Mouse (Mus musculus) hindbrain, embryonic 16.5 days (tissue): ENCODE measurements around the gene Usp49. TPM values are rescaled to one million over a fixed set of nuclear protein-coding genes. Genes with fewer than 3 reads are reported as not detected.
"Not testable (repeated sequence)": the region's sequence is repeated elsewhere in the genome, so short reads cannot be mapped to it uniquely, and the experiment has no call there.

Source experiments
- ATAC-seq: fragments of 200-750 bp; cut with Nextera tagmentation; 2 replicates; pipeline ENCODE4 v1.8.0; 2017; ENCODE audit warnings: moderate TSS enrichment, moderate library complexity
- H3K27ac ChIP-seq: fragments of 300-500 bp; sonication (generic); 2 replicates; pipeline ENCODE4 v1.5.1; 2014; ENCODE audit warnings: low read depth, mild to moderate bottlenecking, control low read depth, low read length, moderate library complexity
- H3K27me3 ChIP-seq: fragments of 300-500 bp; sonication (generic); replicated peaks from 2 replicates; pipeline ENCODE4 v1.6.1; 2014; ENCODE audit warnings: low read length; ENCODE audit not compliant: control insufficient read depth, insufficient read depth
- H3K36me3 ChIP-seq: fragments of 300-500 bp; sonication (generic); 2 replicates; pipeline ENCODE4 v1.6.1; 2014; ENCODE audit warnings: mild to moderate bottlenecking, low read length, moderate library complexity, mixed read lengths; ENCODE audit not compliant: control insufficient read depth, insufficient read depth
- H3K4me1 ChIP-seq: fragments of 300-500 bp; sonication (generic); 2 replicates; pipeline ENCODE4 v1.6.1; 2014; ENCODE audit warnings: low read depth, low read length; ENCODE audit not compliant: control insufficient read depth, insufficient read depth
- H3K4me2 ChIP-seq: fragments of 300-500 bp; sonication (generic); 2 replicates; pipeline ENCODE4 v1.6.1; 2014; ENCODE audit warnings: mild to moderate bottlenecking, low read length, control low read depth, moderate library complexity
- H3K4me3 ChIP-seq: fragments of 300-500 bp; sonication (generic); 2 replicates; pipeline ENCODE4 v1.5.1; 2014; ENCODE audit warnings: mild to moderate bottlenecking, low read length, control low read depth, moderate library complexity
- H3K9ac ChIP-seq: fragments of 300-500 bp; sonication (generic); 2 replicates; pipeline ENCODE4 v1.6.1; 2014; ENCODE audit warnings: low read depth, mild to moderate bottlenecking, control low read depth, low read length, moderate library complexity
- H3K9me3 ChIP-seq: fragments of 300-500 bp; sonication (generic); 2 replicates; pipeline ENCODE4 v1.6.1; 2014; ENCODE audit warnings: mild to moderate bottlenecking, low read length, moderate library complexity; ENCODE audit not compliant: control insufficient read depth
- WGBS: fragments of 180-500 bp; shearing (Covaris S2); extraction: QIAGEN DNeasy Blood & Tissue Kit; methylation state at CpG from one replicate; pipeline ENCODE4 v1.1.7; 2014; 5-methylcytosine and 5-hydroxymethylcytosine counted together
- polyA plus RNA-seq: library from polyadenylated mRNA; unstranded; fragments of >200 nt; fragmentation: Nextera tagmentation; extraction: Ambion mirVana; gene quantifications from 2 replicates; pipeline ENCODE4 v1.2.1, GENCODE M21; 2015

Usp49 gene
- polyA plus RNA-seq, 1 experiment from 2014 or later = 5.2 TPM

GRCm38 (mm10) chr17:47616652-47617051 is 13.8 kb upstream of the Usp49 start:
- Histone ChIP-seq H3K36me3 (peaks cover 12% of the 10 kb centered on the region), H3K27ac (no peak overlapping the region), H3K9ac (no peak overlapping the region), H3K27me3 (no peaks in the 10 kb centered on the region), H3K4me3 (no peak overlapping the region), H3K4me2 (no peak overlapping the region), H3K9me3 (no peaks in the 10 kb centered on the region), H3K4me1 (peaks cover 12% of the 10 kb centered on the region)
- 90% methylated on average over 4 of the region's 4 CpGs for WGBS
- ATAC-seq = no peak

GRCm38 (mm10) chr17:47617605-47618307 is 12.7 kb upstream of the Usp49 start:
- Histone ChIP-seq H3K27me3 (no peaks in the 10 kb centered on the region), H3K4me3 (no peak overlapping the region), H3K27ac (no peak overlapping the region), H3K4me2 (no peak overlapping the region), H3K4me1 (peaks cover 3% of the 10 kb centered on the region), H3K9ac (no peak overlapping the region), H3K9me3 (no peaks in the 10 kb centered on the region), H3K36me3 (peaks cover 19% of the 10 kb centered on the region)
- no peak for ATAC-seq
- WGBS = 94% methylated on average over 9 of the region's 9 CpGs

GRCm38 (mm10) chr17:47618556-47619311 is 11.8 kb upstream of the Usp49 start:
- peaks cover 29% of the 10 kb centered on the region for H3K36me3 ChIP-seq

GRCm38 (mm10) chr17:47622912-47623554 is 7.5 kb upstream of the Usp49 start:
- H3K36me3 ChIP-seq = peaks cover 30% of the 10 kb centered on the region
- WGBS = 92% methylated on average over 14 of the region's 14 CpGs
- H3K4me3 ChIP-seq = no peak overlapping the region
- H3K27me3 ChIP-seq = no peaks in the 10 kb centered on the region
- no peak overlapping the region for H3K27ac ChIP-seq
- no peaks in the 10 kb centered on the region for H3K9me3 ChIP-seq
- H3K4me1 ChIP-seq = no peaks in the 10 kb centered on the region
- no peak for ATAC-seq
- no peak overlapping the region for H3K9ac ChIP-seq
- H3K4me2 ChIP-seq = no peak overlapping the region

More at GRCm38 (mm10) chr17:47618556-47619311, 11.8 kb upstream of the Usp49 start:
- no peak for ATAC-seq
- Histone ChIP-seq H3K27me3 (no peaks in the 10 kb centered on the region), H3K9ac (no peak overlapping the region), H3K4me2 (no peak overlapping the region), H3K4me3 (no peak overlapping the region), H3K27ac (no peak overlapping the region), H3K9me3 (no peaks in the 10 kb centered on the region), H3K4me1 (no peaks in the 10 kb centered on the region)
- 85% methylated on average over 13 of the region's 13 CpGs for WGBS

GRCm38 (mm10) chr17:47624572-47624971 is 5.9 kb upstream of the Usp49 start:
- peaks cover 27% of the 10 kb centered on the region for H3K36me3 ChIP-seq
- H3K27me3 ChIP-seq, H3K27ac ChIP-seq, H3K4me1 ChIP-seq, H3K4me3 ChIP-seq, H3K4me2 ChIP-seq, H3K9ac ChIP-seq, H3K9me3 ChIP-seq, ATAC-seq: not testable (repeated sequence)
- WGBS = 99% methylated on average over 5 of the region's 5 CpGs

- H3K36me3 ChIP-seq = peaks cover 24% of the 10 kb centered on the region
Observed at GRCm38 (mm10) chr17:47625088-47625487, 5.4 kb upstream of the Usp49 start.

GRCm38 (mm10) chr17:47626031-47626430 is 4.5 kb upstream of the Usp49 start:
- Histone ChIP-seq H3K9me3 (no peaks in the 10 kb centered on the region), H3K4me1 (peaks cover 11% of the 10 kb centered on the region), H3K9ac (no peak overlapping the region), H3K4me3 (no peak overlapping the region), H3K27ac (no peak overlapping the region), H3K4me2 (no peak overlapping the region), H3K36me3 (peaks cover 24% of the 10 kb centered on the region), H3K27me3 (no peaks in the 10 kb centered on the region)
- 90% methylated on average over 5 of the region's 5 CpGs for WGBS
- ATAC-seq = no peak

More at GRCm38 (mm10) chr17:47625088-47625487, 5.4 kb upstream of the Usp49 start:
- no peak overlapping the region for H3K4me3 ChIP-seq
- WGBS = 94% methylated on average over 2 of the region's 2 CpGs
- no peak overlapping the region for H3K9ac ChIP-seq
- H3K4me1 ChIP-seq = peaks cover 7% of the 10 kb centered on the region
- no peaks in the 10 kb centered on the region for H3K27me3 ChIP-seq
- no peak for ATAC-seq
- H3K9me3 ChIP-seq = no peaks in the 10 kb centered on the region
- no peak overlapping the region for H3K27ac ChIP-seq
- H3K4me2 ChIP-seq = no peak overlapping the region

GRCm38 (mm10) chr17:47627791-47628190 is 2.7 kb upstream of the Usp49 start:
- H3K36me3 ChIP-seq = peaks cover 17% of the 10 kb centered on the region
- WGBS = 82% methylated on average over 2 of the region's 2 CpGs
- no peak overlapping the region for H3K4me3 ChIP-seq
- no peak overlapping the region; the same call in 1 of the 2 replicates for H3K4me2 ChIP-seq
- no peaks in the 10 kb centered on the region for H3K9me3 ChIP-seq
- H3K27ac ChIP-seq = no peak overlapping the region
- H3K4me1 ChIP-seq = peaks cover 22% of the 10 kb centered on the region
- H3K9ac ChIP-seq = no peak overlapping the region
- no peaks in the 10 kb centered on the region for H3K27me3 ChIP-seq
- no peak for ATAC-seq
